ENCODE assay signal across 16 mouse cellular contexts in the genomic region with DNA sequence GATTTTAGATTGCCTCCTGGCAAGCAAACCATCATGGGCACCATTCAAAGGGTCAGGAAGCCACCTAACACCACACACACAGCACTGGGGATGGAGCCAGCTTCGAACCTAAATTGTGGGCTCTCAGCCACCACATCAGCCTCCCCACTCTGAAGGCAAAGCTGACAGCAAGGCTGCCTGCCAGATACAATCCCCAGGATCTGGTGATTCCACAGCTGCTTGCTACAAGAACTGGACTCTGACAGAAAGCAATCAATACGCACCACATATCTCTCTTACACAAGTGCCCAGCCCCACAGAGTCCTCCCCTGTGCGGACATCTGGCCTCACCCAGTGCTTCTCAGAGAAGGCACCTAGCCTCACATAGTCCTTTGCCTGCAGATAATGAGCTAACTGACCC. TPM values are rescaled to one million over a fixed set of nuclear protein-coding genes. Genes with fewer than 3 reads are reported as not detected.
A peak's percentile ranks its signal among the peaks of the same experiment; 100 is the strongest.
DNase-seq lines count a peak whose midpoint lies in the region; ATAC-seq lines count a peak whose summit lies in the region.
"Had no signal": no experiment of that assay in that cellular context is flagged by ENCODE, and none has a peak within 500 bp of the region (broad histone marks: within the 10 kb centered on the region; RNA-seq: fewer than 3 reads in every experiment).

No protein-coding gene starts in this region.

- DNase-seq in hindbrain, embryonic 10.5 days (ENCODE audit: low spot score), result no peak
- no peak for DNase-seq in hindbrain, embryonic 14.5 days (ENCODE audit: low spot score)
- peak; percentile 47 for DNase-seq in liver, embryonic 13.5 days
- no peak for DNase-seq in kidney, adult 9 months
- no peak for DNase-seq in adrenal gland, adult 8-10 months
- DNase-seq: adrenal gland, postnatal 36 days; cerebellum, adult 9-10 months; gastrocnemius, postnatal 25 days; kidney, adult 2 months; midbrain, embryonic 14.5 days; thymus, postnatal 25 days had no signal

- peaks cover 8% of the 10 kb centered on the region for H3K27me3 ChIP-seq in erythroblast, embryonic 14.5 days (ENCODE audit: control insufficient read depth)
- no peaks in the 10 kb centered on the region for H3K27me3 ChIP-seq in hindbrain, embryonic 10.5 days (ENCODE audit: insufficient read depth, poor library complexity, severe bottlenecking)
- no peaks in the 10 kb centered on the region for H3K27me3 ChIP-seq in hindbrain, embryonic 14.5 days (ENCODE audit: control insufficient read depth, insufficient read depth, low read length)
- peaks cover 10% of the 10 kb centered on the region for H3K27me3 ChIP-seq in liver, embryonic 13.5 days
- H3K27me3 ChIP-seq: limb, embryonic 12.5 days; Patski had no signal

- no peaks in the 10 kb centered on the region for H3K36me3 ChIP-seq in erythroblast, embryonic 14.5 days (ENCODE audit: control insufficient read depth)
- H3K36me3 ChIP-seq in hindbrain, embryonic 10.5 days, result peaks cover 4% of the 10 kb centered on the region; the same call in 1 of the 2 replicates
- no peaks in the 10 kb centered on the region for H3K36me3 ChIP-seq in hindbrain, embryonic 14.5 days (replicated peaks; ENCODE audit: control insufficient read depth, insufficient read depth)
- H3K36me3 ChIP-seq in liver, embryonic 13.5 days, result no peaks in the 10 kb centered on the region
- H3K36me3 ChIP-seq: limb, embryonic 12.5 days had no signal

- no peak overlapping the region for H3K9ac ChIP-seq in hindbrain, embryonic 14.5 days
- H3K9ac ChIP-seq in liver, embryonic 13.5 days, result peak overlapping the region; percentile 51
- H3K9ac ChIP-seq: limb, embryonic 12.5 days had no signal

- peak overlapping the region; percentile 9 for H3K4me3 ChIP-seq in erythroblast, embryonic 14.5 days (replicated peaks)
- no peak overlapping the region for H3K4me3 ChIP-seq in hindbrain, embryonic 10.5 days
- no peak overlapping the region for H3K4me3 ChIP-seq in hindbrain, embryonic 14.5 days (replicated peaks; ENCODE audit: low read length)
- peak overlapping the region; percentile 29 for H3K4me3 ChIP-seq in liver, embryonic 13.5 days (replicated peaks)
- H3K4me3 ChIP-seq: limb, embryonic 12.5 days had no signal

- WGBS in hindbrain, embryonic 10.5 days, result 69% methylated on average over 3 of the region's 3 CpGs
- 77% methylated on average over 3 of the region's 3 CpGs for WGBS in hindbrain, embryonic 14.5 days
- 24% methylated on average over 3 of the region's 3 CpGs for WGBS in liver, embryonic 13.5 days (ENCODE audit: insufficient replicate concordance)

- ATAC-seq in erythroblast, adult 5-6 weeks (replicated peaks; ENCODE audit: low FRiP score, poor library complexity, severe bottlenecking), result no peak
- ATAC-seq in hindbrain, embryonic 14.5 days (ENCODE audit: low FRiP score), result no peak
- ATAC-seq in common myeloid progenitor, adult 5-6 weeks (replicated peaks; ENCODE audit: low read depth, poor library complexity, severe bottlenecking), result peak; percentile 23; the same call in 1 of the 2 replicates
- ATAC-seq in liver, embryonic 13.5 days (ENCODE audit: low read depth), result peak; percentile 81

- H3K9me3 ChIP-seq in erythroblast, embryonic 14.5 days (ENCODE audit: control insufficient read depth, low read length), result no peaks in the 10 kb centered on the region
- H3K9me3 ChIP-seq in hindbrain, embryonic 10.5 days, result no peaks in the 10 kb centered on the region
- no peaks in the 10 kb centered on the region for H3K9me3 ChIP-seq in hindbrain, embryonic 14.5 days (ENCODE audit: control insufficient read depth, low read length)
- H3K9me3 ChIP-seq in liver, embryonic 13.5 days (replicated peaks), result no peaks in the 10 kb centered on the region
- H3K9me3 ChIP-seq: limb, embryonic 12.5 days had no signal

- H3K4me2 ChIP-seq in hindbrain, embryonic 14.5 days (replicated peaks), result no peak overlapping the region
- H3K4me2 ChIP-seq in liver, embryonic 13.5 days, result peak overlapping the region; percentile 63
- H3K4me2 ChIP-seq: limb, embryonic 12.5 days had no signal

- H3K27ac ChIP-seq in hindbrain, embryonic 10.5 days, result peak overlapping the region; percentile 56; the same call in 1 of the 2 replicates
- no peak overlapping the region for H3K27ac ChIP-seq in hindbrain, embryonic 14.5 days
- H3K27ac ChIP-seq in liver, embryonic 13.5 days, result peak overlapping the region; percentile 83
- H3K27ac ChIP-seq: limb, embryonic 12.5 days had no signal

- H3K4me1 ChIP-seq in erythroblast, embryonic 14.5 days (ENCODE audit: control insufficient read depth), result peaks cover 53% of the 10 kb centered on the region
- peaks cover 87% of the 10 kb centered on the region for H3K4me1 ChIP-seq in hindbrain, embryonic 10.5 days (replicated peaks)
- no peaks in the 10 kb centered on the region for H3K4me1 ChIP-seq in hindbrain, embryonic 14.5 days (replicated peaks; ENCODE audit: control insufficient read depth, insufficient read depth, low read length)
- peaks cover 68% of the 10 kb centered on the region for H3K4me1 ChIP-seq in liver, embryonic 13.5 days (replicated peaks)

RNA-seq across cellular contexts. Expression of a gene that starts 7.4 kb away (rescaled TPM):
- polyA plus RNA-seq in erythroblast, embryonic 14.5 days (2012), result 0.45 and 0.66 TPM in 2 replicates
- total RNA-seq in erythroblast, adult 5-6 weeks (2015; ENCODE audit: low replicate concordance), result not detected in 2 replicates
- total RNA-seq in erythroblast, adult 5-6 weeks (2017; ENCODE audit: low replicate concordance), result under 0.01 TPM in 1 of 2 replicates, not detected in the other
- 147 and 167 TPM in 2 replicates for polyA plus RNA-seq in hindbrain, embryonic 10.5 days (2016; fragmentation: Nextera tagmentation; extraction: Ambion mirVana)
- 38.6 and 51.2 TPM in 2 replicates for polyA plus RNA-seq in hindbrain, embryonic 14.5 days (2014; fragmentation: Nextera tagmentation; extraction: Ambion mirVana)
- total RNA-seq in common myeloid progenitor, adult 5-6 weeks (2017), result 0.23 TPM in 1 of 2 replicates, not detected in the other
- polyA plus RNA-seq in liver, embryonic 13.5 days (2015; fragmentation: Nextera tagmentation; extraction: Ambion mirVana), result 29.7 and 36.3 TPM in 2 replicates
- total RNA-seq in adrenal gland, adult 8-10 months (2022), result 10 to 100 TPM; 41.9 to 49.0 (median 48.0) TPM

Comparison
In these comparisons a context has a peak if more than half of its experiments do, and no peak if none do; other contexts are left out.
1. H3K4me3 ChIP-seq: peak in erythroblast, embryonic 14.5 days (single experiment) and liver, embryonic 13.5 days (single experiment); none in hindbrain, embryonic 10.5 days (single experiment) and hindbrain, embryonic 14.5 days (single experiment).
2. ATAC-seq: peak in common myeloid progenitor, adult 5-6 weeks (single experiment) and liver, embryonic 13.5 days (single experiment); none in erythroblast, adult 5-6 weeks (single experiment) and hindbrain, embryonic 14.5 days (single experiment).
3. RNA of a gene that starts 7.4 kb away (polyA plus RNA-seq): 147 to 167 TPM in hindbrain, embryonic 10.5 days, 38.6 to 51.2 TPM in hindbrain, embryonic 14.5 days and 29.7 to 36.3 TPM in liver, embryonic 13.5 days; 0.45 to 0.66 TPM in erythroblast, embryonic 14.5 days; every median in the first group is over 10 times any median in the second.